Mouse (Mus musculus): ENCODE data around the gene Dennd4a.

GRCm38 (mm10) chr9:64775491-64775890, 35.6 kb upstream of the Dennd4a start:
- TF ChIP-seq CTCF (IDR thresholded peaks at IDR 0.05; ENCODE audit: control insufficient read depth, insufficient read depth, low read length) (no peak), POLR2A (IDR thresholded peaks at IDR 0.05; ENCODE audit: borderline replicate concordance, control insufficient read depth, low read depth, low read length) (no peak)

All from bone marrow, adult 2 months (tissue).